Mouse (Mus musculus) CH12.LX (cell line): ENCODE results near the gene Dtd2. TPM values are rescaled to one million over a fixed set of nuclear protein-coding genes. Genes with fewer than 3 reads are reported as not detected.

ENCODE experiments used
- DNase-seq: peaks from one replicate; pipeline ENCODE4 v3.0.0-alpha.2; 2013; ENCODE audit errors: extremely low read depth
- H3K27ac ChIP-seq: 2 replicates; pipeline ENCODE4 v1.5.1; 2012; ENCODE audit warnings: low read depth, mild to moderate bottlenecking, control low read depth, moderate library complexity; ENCODE audit not compliant: insufficient read depth
- H3K27me3 ChIP-seq: replicated peaks from 2 replicates; pipeline ENCODE3; 2012; ENCODE audit warnings: inconsistent platforms
- H3K36me3 ChIP-seq, 2 experiments: replicated peaks in 1 of 2; 2 replicates each; pipeline versions ENCODE3 to v1.6.1; 2012; ENCODE audit warnings: inconsistent platforms in 1 of 2, low read length in 1 of 2, mild to moderate bottlenecking in 1 of 2, mixed read lengths in 1 of 2, moderate library complexity in 1 of 2; ENCODE audit not compliant: control insufficient read depth in 1 of 2, insufficient read depth in 1 of 2
- H3K4me1 ChIP-seq, 2 experiments: 2 replicates each; pipeline ENCODE4 v1.6.1; 2012; ENCODE audit warnings: inconsistent platforms in 1 of 2, moderate library complexity in 1 of 2; ENCODE audit not compliant: insufficient read depth in 2 of 2, control insufficient read depth in 1 of 2
- H3K4me2 ChIP-seq: 2 replicates; pipeline ENCODE4 v1.6.1; 2012; ENCODE audit warnings: low read depth, mild to moderate bottlenecking, control low read depth; ENCODE audit not compliant: poor library complexity, insufficient read depth, severe bottlenecking
- H3K4me3 ChIP-seq, 3 experiments: fragments of 150-350 bp in 1 of 3; sonication (generic) in 1 of 3; replicated peaks in 1 of 3; 2 replicates each; pipeline versions ENCODE3 to v1.5.1; 2011 to 2012; ENCODE audit warnings: low read depth in 2 of 3, low read length in 2 of 3, mild to moderate bottlenecking in 2 of 3, moderate library complexity in 2 of 3, control low read depth in 1 of 3, improper control_type of control experiment in 1 of 3, inconsistent platforms in 1 of 3, mixed read lengths in 1 of 3; ENCODE audit not compliant: poor library complexity in 1 of 3
- H3K79me2 ChIP-seq: replicated peaks from 2 replicates; pipeline ENCODE4 v1.6.1; 2012; ENCODE audit warnings: mild to moderate bottlenecking, moderate library complexity; ENCODE audit not compliant: control insufficient read depth, poor library complexity, insufficient read depth, severe bottlenecking; ENCODE audit errors: extremely low read depth
- H3K9ac ChIP-seq: 2 replicates; pipeline ENCODE4 v1.6.1; 2012; ENCODE audit warnings: low read depth, mild to moderate bottlenecking, control low read depth, moderate library complexity; ENCODE audit not compliant: insufficient read depth
- H3K9me3 ChIP-seq: replicated peaks from 2 replicates; pipeline ENCODE3; 2012; ENCODE audit warnings: low read length, inconsistent platforms, mixed read lengths
- BHLHE40 ChIP-seq: IDR thresholded peaks from 2 replicates; pipeline ENCODE4 v1.6.1; 2011; ENCODE audit warnings: mild to moderate bottlenecking, low read depth, low read length, improper control_type of control experiment
- CHD2 ChIP-seq: IDR thresholded peaks from 2 replicates; pipeline ENCODE4 v1.6.1; 2011; ENCODE audit warnings: low read length, improper control_type of control experiment
- HCFC1 ChIP-seq: IDR thresholded peaks from 2 replicates; pipeline ENCODE4 v1.6.1; 2012; ENCODE audit warnings: low read depth, mild to moderate bottlenecking, inconsistent platforms, low read length, improper control_type of control experiment
- IRF4 ChIP-seq: IDR thresholded peaks from 2 replicates; pipeline ENCODE4 v1.6.1; 2014; ENCODE audit warnings: low read depth, mild to moderate bottlenecking, inconsistent platforms, low read length, improper control_type of control experiment
- MEF2A ChIP-seq: IDR thresholded peaks from 2 replicates; pipeline ENCODE4 v1.6.1; 2014; ENCODE audit warnings: low read depth, mild to moderate bottlenecking, inconsistent platforms, low read length, improper control_type of control experiment, borderline replicate concordance
- POLR2A ChIP-seq: IDR thresholded peaks from 2 replicates; pipeline ENCODE4 v1.6.1; 2011; ENCODE audit warnings: low read depth, mild to moderate bottlenecking, improper control_type of control experiment, low read length
- SIN3A ChIP-seq: IDR thresholded peaks from 2 replicates; pipeline ENCODE4 v1.6.1; 2012; ENCODE audit warnings: low read length, improper control_type of control experiment, inconsistent platforms
- TBP ChIP-seq: conservative IDR thresholded peaks from 2 replicates; pipeline ENCODE4 v1.6.1; 2011; ENCODE audit warnings: low read depth, low read length, improper control_type of control experiment
- UBTF ChIP-seq: IDR thresholded peaks from 2 replicates; pipeline ENCODE4 v1.6.1; 2012; ENCODE audit warnings: low read depth, mild to moderate bottlenecking, inconsistent platforms, low read length, improper control_type of control experiment, moderate library complexity
- USF1 ChIP-seq: IDR thresholded peaks from 2 replicates; pipeline ENCODE4 v1.6.1; 2014; ENCODE audit warnings: low read depth, mild to moderate bottlenecking, inconsistent platforms, low read length, improper control_type of control experiment
- ZMIZ1 ChIP-seq: IDR thresholded peaks from 2 replicates; pipeline ENCODE4 v1.6.1; 2012; ENCODE audit warnings: low read depth, mild to moderate bottlenecking, inconsistent platforms, low read length, improper control_type of control experiment
- dilution Hi-C: fragments of 300-500 bp; cut with MboI; formaldehyde crosslinking; loops from 2 replicates; pipeline ENCODE4 v1.14.3; 2020; ENCODE audit warnings: low sequenced_read_pairs; ENCODE audit not compliant: extremely low pct_unique_long_range_greater_than_20kb, extremely low pct_ligation_motif_present
- in situ Hi-C: fragments of 300-500 bp; cut with MboI; formaldehyde crosslinking; loops from 3 replicates; pipeline ENCODE4 v1.14.3; 2019; ENCODE audit warnings: low sequenced_read_pairs, low pct_ligation_motif_present, low pct_unique_long_range_greater_than_20kb, mixed read lengths
- polyA plus RNA-seq: library from polyadenylated mRNA; unstranded; fragments of >175 nt; gene quantifications from 2 replicates; pipeline ENCODE4 v1.2.1, GENCODE M21; 2012; ENCODE audit warnings: low read depth; ENCODE audit not compliant: insufficient read length
- total RNA-seq, 2 experiments: library from RNA; depleted of rRNA; stranded (reverse); fragments of 300-350 nt in 1 of 2; fragments of >200 nt in 1 of 2; gene quantifications; 2 replicates each; pipeline ENCODE4 v1.2.3; 2012 to 2014

Gene Dtd2
- total and polyA plus RNA-seq, 3 experiments: 24.5 to 39.6 (median 31.5) TPM

- no peak for TF ChIP-seq CHD2
- no peak for TF ChIP-seq HCFC1
- no peak for TF ChIP-seq TBP
These were observed 43.0 kb upstream of the Dtd2 start (continued) for GRCm38 (mm10) chr12:52049324-52049723.

GRCm38 (mm10) chr12:52046371-52046770 lies 40.1 kb upstream of the Dtd2 start:
- H3K36me3 ChIP-seq: no peaks in the 10 kb centered on the region
- no peak for TF ChIP-seq POLR2A
- no peak for TF ChIP-seq SIN3A
- TF ChIP-seq TBP: no peak
- no peaks in the 10 kb centered on the region for H3K27me3 ChIP-seq
- H3K79me2 ChIP-seq: no peaks in the 10 kb centered on the region
- H3K9ac ChIP-seq: no peak overlapping the region
- in situ Hi-C loops: loop anchor here (10.0 to 25.0 kb wide), 2 partner anchors 441 to 588 kb away; no protein-coding TSS in a partner anchor
- peaks cover 2 to 25% of the 10 kb centered on the region in 2 experiments; a peak in 2 of 4 replicates for H3K4me1 ChIP-seq
- dilution Hi-C loops: no loop called here
- no peak overlapping the region for H3K27ac ChIP-seq
- no peaks in the 10 kb centered on the region for H3K9me3 ChIP-seq
- no peak overlapping the region for H3K4me2 ChIP-seq
- DNase-seq: no peak
- H3K4me3 ChIP-seq: no peak overlapping the region

DNA sequence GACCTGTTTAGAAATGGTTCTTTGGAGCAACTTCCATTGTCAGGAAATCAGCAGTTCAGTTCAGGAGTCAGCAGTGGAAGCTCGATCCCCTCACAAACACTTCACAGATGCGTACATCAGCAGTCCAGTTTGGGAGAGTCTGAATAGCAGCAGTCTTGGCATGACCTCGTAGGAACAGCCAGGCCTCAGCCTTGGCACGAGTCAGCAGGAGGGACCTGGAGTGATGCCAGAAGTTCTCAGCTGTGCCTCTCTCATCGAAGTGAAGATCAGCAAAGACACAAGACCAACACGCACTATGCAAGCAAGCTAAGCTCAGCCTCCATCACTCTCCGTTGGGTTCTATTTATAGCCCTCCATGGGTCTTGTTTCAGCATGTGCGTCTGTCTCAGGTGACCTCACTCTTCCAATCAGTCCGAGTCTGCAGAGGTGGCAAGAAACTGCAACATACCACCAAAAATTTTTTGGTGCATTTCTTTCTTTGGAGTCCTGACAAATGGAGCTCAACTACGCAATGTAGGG lies 36.6 kb upstream of the Dtd2 start:
- Histone ChIP-seq H3K9ac (no peak overlapping the region), H3K4me1 (peaks cover 2 to 16% of the 10 kb centered on the region in 2 experiments; a peak in 2 of 4 replicates), H3K4me2 (no peak overlapping the region), H3K4me3 (no peak overlapping the region), H3K27ac (no peak overlapping the region), H3K9me3 (no peaks in the 10 kb centered on the region), H3K79me2 (no peaks in the 10 kb centered on the region), H3K36me3 (no peaks in the 10 kb centered on the region), H3K27me3 (no peaks in the 10 kb centered on the region)
- TF ChIP-seq BHLHE40 (no peak), MEF2A (no peak), POLR2A (no peak), USF1 (no peak), IRF4 (no peak), UBTF (no peak), ZMIZ1 (no peak)
- in situ Hi-C loops: loop anchor here (10.0 to 25.0 kb wide), 2 partner anchors 444 to 592 kb away; no protein-coding TSS in a partner anchor
- dilution Hi-C loops: no loop called here
- no peak for DNase-seq
